Comparison of ENCODE assay signal across 20 mouse cellular contexts in genomic region chr15:50408985-50409384, GRCm38 (mm10).
A peak's percentile ranks its signal among the peaks of the same experiment; 100 is the strongest.
DNase-seq lines count a peak whose midpoint lies in the region; ATAC-seq and TF ChIP-seq lines count a peak whose summit lies in the region.
"Had no signal": no experiment of that assay in that cellular context is flagged by ENCODE, and none has a peak within 500 bp of the region (broad histone marks: within the 10 kb centered on the region; RNA-seq: fewer than 3 reads in every experiment).

No protein-coding gene starts in this region.

- no peak overlapping the region for H3K9ac ChIP-seq in MEL (ENCODE audit: control insufficient read depth, low read depth, low read length, poor library complexity, severe bottlenecking)
- H3K9ac ChIP-seq in stomach, postnatal 0 days (ENCODE audit: low read length): no peak overlapping the region
- H3K9ac ChIP-seq: embryonic facial prominence, embryonic 12.5 days; forebrain, embryonic 15.5 days; heart, embryonic 15.5 days; hindbrain, embryonic 15.5 days had no signal

- peak; percentile 14 for DNase-seq in 416B (ENCODE audit: low read depth)
- peak; percentile 18 for DNase-seq in MEL (ENCODE audit: low read depth, low spot score)
- no peak for DNase-seq in stomach, postnatal 0 days (ENCODE audit: low spot score)
- no peak for DNase-seq in hindbrain, embryonic 10.5 days (ENCODE audit: low spot score)
- no peak for DNase-seq in cerebellum, adult 9-11 months
- DNase-seq in urinary bladder, postnatal 14 days (ENCODE audit: low spot score): no peak
- DNase-seq: adrenal gland, adult 8-10 months; cerebellum, adult 11 months; cerebellum, adult 8-10 months; cerebellum, postnatal 25 days; heart, adult 2 months; heart, postnatal 14 days had no signal

- H3K4me3 ChIP-seq in MEL (ENCODE audit: control insufficient read depth in 1 of 2, insufficient read depth in 1 of 2, low read depth in 2 of 2, low read length in 2 of 2): no peak overlapping the region
- no peak overlapping the region for H3K4me3 ChIP-seq in stomach, postnatal 0 days (ENCODE audit: low read depth, low read length)
- no peak overlapping the region for H3K4me3 ChIP-seq in hindbrain, embryonic 10.5 days
- H3K4me3 ChIP-seq: embryonic facial prominence, embryonic 12.5 days; forebrain, embryonic 15.5 days; heart, adult 2 months; heart, embryonic 15.5 days; hindbrain, embryonic 15.5 days had no signal

- H3K27ac ChIP-seq in MEL (ENCODE audit: control insufficient read depth, low read depth, low read length): no peak overlapping the region
- no peak overlapping the region for H3K27ac ChIP-seq in stomach, postnatal 0 days (replicated peaks)
- H3K27ac ChIP-seq in hindbrain, embryonic 10.5 days: no peak overlapping the region
- H3K27ac ChIP-seq: embryonic facial prominence, embryonic 12.5 days; forebrain, embryonic 15.5 days; heart, adult 2 months; heart, embryonic 15.5 days; hindbrain, embryonic 15.5 days had no signal

- H3K9me3 ChIP-seq in MEL (replicated peaks; ENCODE audit: insufficient read depth, low read length): no peaks in the 10 kb centered on the region
- no peaks in the 10 kb centered on the region for H3K9me3 ChIP-seq in stomach, postnatal 0 days (ENCODE audit: control insufficient read depth, low read length)
- peaks cover 11% of the 10 kb centered on the region for H3K9me3 ChIP-seq in hindbrain, embryonic 10.5 days
- H3K9me3 ChIP-seq: hindbrain, embryonic 15.5 days had no signal

- no peak overlapping the region for H3K4me2 ChIP-seq in stomach, postnatal 0 days (replicated peaks; ENCODE audit: low read depth)
- H3K4me2 ChIP-seq: embryonic facial prominence, embryonic 12.5 days; forebrain, embryonic 15.5 days; heart, embryonic 11.5 days; heart, embryonic 15.5 days; hindbrain, embryonic 15.5 days had no signal

- no peak for TF ChIP-seq EP300 in MEL (IDR thresholded peaks at IDR 0.05; ENCODE audit: low read depth in 1 of 2, low read length in 2 of 2)
- no peak for TF ChIP-seq EP300 in stomach, postnatal 0 days (optimal IDR thresholded peaks at IDR 0.05)

- H3K79me2 ChIP-seq in MEL (ENCODE audit: control insufficient read depth, insufficient read depth, low read length, poor library complexity): no peaks in the 10 kb centered on the region

- TF ChIP-seq CTCF in MEL (IDR thresholded peaks at IDR 0.05 in 2 of 3, conservative IDR thresholded peaks at IDR 0.05 in 1 of 3; ENCODE audit: control insufficient read depth in 1 of 3, insufficient read depth in 1 of 3, low read depth in 2 of 3, low read length in 3 of 3, poor library complexity in 1 of 3, severe bottlenecking in 1 of 3): peak in 1 of 3 experiments; percentile 9; a peak in 1 of 6 replicates
- peak; percentile 56 for TF ChIP-seq CTCF in stomach, postnatal 0 days (IDR thresholded peaks at IDR 0.05; ENCODE audit: low read depth)

- peak; percentile 21 for TF ChIP-seq RAD21 in MEL (IDR thresholded peaks at IDR 0.05; ENCODE audit: low read depth, low read length)

- no peaks in the 10 kb centered on the region for H3K27me3 ChIP-seq in MEL (ENCODE audit: control insufficient read depth in 1 of 2, insufficient read depth in 2 of 2, low read length in 2 of 2)
- no peaks in the 10 kb centered on the region for H3K27me3 ChIP-seq in stomach, postnatal 0 days (ENCODE audit: control insufficient read depth, insufficient read depth, low read length)
- no peaks in the 10 kb centered on the region for H3K27me3 ChIP-seq in hindbrain, embryonic 10.5 days (ENCODE audit: insufficient read depth, poor library complexity, severe bottlenecking)
- H3K27me3 ChIP-seq: embryonic facial prominence, embryonic 12.5 days; forebrain, embryonic 15.5 days; heart, embryonic 15.5 days; hindbrain, embryonic 15.5 days had no signal

- 39% methylated on average over 2 of the region's 2 CpGs for WGBS in stomach, postnatal 0 days
- WGBS in hindbrain, embryonic 10.5 days: 71% methylated on average over 2 of the region's 2 CpGs

- no peak for TF ChIP-seq POLR2A in MEL (IDR thresholded peaks at IDR 0.05; ENCODE audit: control insufficient read depth in 1 of 2, insufficient read depth in 1 of 2, low read depth in 1 of 2, low read length in 2 of 2, poor library complexity in 1 of 2)

- no peaks in the 10 kb centered on the region for H3K4me1 ChIP-seq in MEL (ENCODE audit: control insufficient read depth in 1 of 2, insufficient read depth in 2 of 2, low read length in 2 of 2)
- H3K4me1 ChIP-seq in stomach, postnatal 0 days (replicated peaks; ENCODE audit: control insufficient read depth, insufficient read depth): no peaks in the 10 kb centered on the region
- H3K4me1 ChIP-seq in hindbrain, embryonic 10.5 days (replicated peaks): no peaks in the 10 kb centered on the region
- H3K4me1 ChIP-seq: embryonic facial prominence, embryonic 12.5 days; forebrain, embryonic 15.5 days; heart, embryonic 15.5 days; hindbrain, embryonic 15.5 days had no signal

- peak; percentile 86 for ATAC-seq in megakaryocyte, adult 5-6 weeks (ENCODE audit: poor library complexity, severe bottlenecking)
- ATAC-seq in stomach, postnatal 0 days (ENCODE audit: low FRiP score, low TSS enrichment): no peak
- ATAC-seq: forebrain, embryonic 15.5 days; intestine, postnatal 0 days had no signal

- H3K36me3 ChIP-seq in MEL (ENCODE audit: control insufficient read depth in 1 of 2, insufficient read depth in 2 of 2, low read length in 2 of 2): no peaks in the 10 kb centered on the region
- no peaks in the 10 kb centered on the region for H3K36me3 ChIP-seq in stomach, postnatal 0 days (ENCODE audit: control insufficient read depth, insufficient read depth, low read length)
- no peaks in the 10 kb centered on the region for H3K36me3 ChIP-seq in hindbrain, embryonic 10.5 days
- H3K36me3 ChIP-seq: embryonic facial prominence, embryonic 12.5 days; forebrain, embryonic 15.5 days; G1E; heart, embryonic 15.5 days; hindbrain, embryonic 15.5 days had no signal

TF ChIP-seq in MEL, 35 proteins besides CTCF, POLR2A, EP300 and RAD21:
- no peak for TF ChIP-seq JUND (IDR thresholded peaks at IDR 0.05; ENCODE audit: low read depth, low read length)
- peak; percentile 27; the same call in 1 of the 2 replicates for TF ChIP-seq SMC3 (IDR thresholded peaks at IDR 0.05; ENCODE audit: low read depth, low read length)
- no peak for TF ChIP-seq ETS1 (IDR thresholded peaks at IDR 0.05; ENCODE audit: low read depth, low read length)
- no peak for TF ChIP-seq SIN3A (IDR thresholded peaks at IDR 0.05; ENCODE audit: low read length)

Comparison
In these comparisons a context has a peak if more than half of its experiments do, and no peak if none do; other contexts are left out.
1. DNase-seq: peak in 416B (single experiment) and MEL (single experiment); none in stomach, postnatal 0 days (single experiment), hindbrain, embryonic 10.5 days (single experiment), cerebellum, adult 9-11 months (single experiment) and urinary bladder, postnatal 14 days (single experiment).